Mouse (Mus musculus): ENCODE data around the gene Tyk2. TPM values are rescaled to one million over a fixed set of nuclear protein-coding genes. Genes with fewer than 3 reads are reported as not detected.

Gene Tyk2
- polyA plus RNA-seq, 1 experiment from 2014 or later = 13.9 TPM

DNA sequence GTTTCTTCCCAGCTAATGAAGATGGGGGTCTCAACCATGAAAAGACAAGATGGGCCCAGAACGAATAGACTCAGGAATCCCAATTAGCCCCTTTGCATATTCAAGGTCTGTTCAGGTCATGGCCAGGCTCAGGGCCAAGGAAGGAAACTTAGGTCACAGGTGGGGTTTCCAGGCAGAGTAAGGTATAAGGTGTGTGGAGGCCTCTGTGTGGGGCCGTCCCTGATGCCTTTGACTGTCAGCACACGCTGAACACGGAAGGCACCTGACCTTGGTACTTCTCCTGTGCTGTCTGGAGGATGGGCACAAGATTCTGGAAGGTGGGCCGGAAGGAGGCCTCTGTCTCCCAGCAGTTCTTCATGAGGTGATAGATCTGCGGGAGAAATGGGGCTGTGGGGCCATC is 26.2 kb downstream of the Tyk2 start:
- no peak overlapping the region for H3K27ac ChIP-seq
- WGBS = 85% methylated on average over 6 of the region's 6 CpGs
- H3K9ac ChIP-seq = no peak overlapping the region
- no peak overlapping the region for H3K4me2 ChIP-seq (replicated peaks)
- peaks cover 7% of the 10 kb centered on the region; the same call in 1 of the 2 replicates for H3K4me1 ChIP-seq
- peaks cover 5% of the 10 kb centered on the region; the same call in 1 of the 2 replicates for H3K36me3 ChIP-seq
- H3K27me3 ChIP-seq = no peaks in the 10 kb centered on the region
- no peak for ATAC-seq (ENCODE audit: insufficient number of reproducible peaks, insufficient read depth, low FRiP score, low TSS enrichment)
- H3K4me3 ChIP-seq = no peak overlapping the region
- no peaks in the 10 kb centered on the region for H3K9me3 ChIP-seq

DNA sequence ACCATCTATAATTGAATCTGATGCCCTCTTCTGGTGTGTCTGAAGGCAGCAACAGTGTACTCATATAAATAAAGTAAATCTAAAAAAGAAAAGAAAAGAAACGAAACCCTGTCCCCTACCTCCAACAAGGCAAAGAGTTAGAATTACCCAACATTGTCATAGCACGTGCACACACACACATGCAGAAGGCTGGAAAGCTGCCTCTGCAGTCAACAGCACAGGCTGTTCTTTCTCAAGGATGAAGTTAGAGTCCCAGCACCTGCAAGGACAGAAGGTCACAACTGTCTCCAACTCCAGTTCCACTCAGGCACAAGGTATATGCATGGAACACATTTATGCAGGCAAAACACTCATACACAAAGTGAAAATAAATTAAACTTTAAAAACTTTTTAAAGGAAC is 29.0 kb downstream of the Tyk2 start:
- Histone ChIP-seq H3K4me2 (replicated peaks) (no peak overlapping the region), H3K27me3 (no peaks in the 10 kb centered on the region), H3K27ac (no peak overlapping the region), H3K9ac (no peak overlapping the region), H3K4me3 (no peak overlapping the region), H3K36me3 (no peaks in the 10 kb centered on the region), H3K9me3 (no peaks in the 10 kb centered on the region), H3K4me1 (peaks cover 7% of the 10 kb centered on the region; the same call in 1 of the 2 replicates)
- WGBS = 92% methylated on average over 2 of the region's 2 CpGs
- no peak for ATAC-seq (ENCODE audit: insufficient number of reproducible peaks, insufficient read depth, low FRiP score, low TSS enrichment)

DNA sequence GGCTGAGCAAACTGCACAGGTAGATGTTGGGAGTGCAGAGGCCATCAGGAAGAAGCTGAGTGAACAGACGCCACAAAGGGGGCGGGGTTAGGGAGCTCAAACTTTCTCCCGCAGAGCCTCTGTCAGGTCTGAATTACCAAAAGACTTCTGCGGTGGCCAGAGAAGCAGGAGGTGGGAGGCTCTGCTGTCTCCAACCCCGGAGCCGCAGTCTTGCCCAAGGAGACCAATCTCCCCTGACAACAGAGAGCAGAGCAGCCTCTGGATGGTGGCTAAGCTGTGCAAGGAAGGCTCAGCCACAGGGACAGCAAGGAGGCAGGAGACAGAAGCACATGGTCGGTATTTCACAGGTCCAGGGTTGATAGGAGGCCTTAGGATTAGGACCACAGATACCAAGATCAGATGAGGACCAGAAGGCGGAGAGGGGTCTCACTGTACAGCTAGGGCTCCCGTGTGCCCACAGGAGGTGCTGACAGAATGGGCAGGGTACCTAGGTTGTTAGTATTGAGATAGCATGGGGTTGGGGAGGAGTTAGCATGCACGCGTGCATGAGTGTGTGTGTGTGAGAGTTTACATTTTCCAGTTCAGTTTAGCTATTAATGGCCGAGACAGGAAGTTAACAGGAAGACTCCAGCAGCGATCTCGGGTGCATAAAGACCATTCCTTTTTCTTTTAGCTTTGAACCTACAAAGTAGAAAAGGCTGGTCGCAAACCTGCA is 30.4 kb downstream of the Tyk2 start:
- no peaks in the 10 kb centered on the region for H3K9me3 ChIP-seq
- 45% methylated on average over 15 of the region's 15 CpGs for WGBS
- no peak overlapping the region for H3K4me3 ChIP-seq
- peak overlapping the region; percentile 26 for H3K4me2 ChIP-seq (replicated peaks)
- no peaks in the 10 kb centered on the region for H3K27me3 ChIP-seq
- H3K9ac ChIP-seq = no peak overlapping the region
- no peak overlapping the region for H3K27ac ChIP-seq
- ATAC-seq (ENCODE audit: insufficient number of reproducible peaks, insufficient read depth, low FRiP score, low TSS enrichment) = no peak
- peaks cover 7% of the 10 kb centered on the region; the same call in 1 of the 2 replicates for H3K4me1 ChIP-seq
- no peaks in the 10 kb centered on the region for H3K36me3 ChIP-seq

DNA sequence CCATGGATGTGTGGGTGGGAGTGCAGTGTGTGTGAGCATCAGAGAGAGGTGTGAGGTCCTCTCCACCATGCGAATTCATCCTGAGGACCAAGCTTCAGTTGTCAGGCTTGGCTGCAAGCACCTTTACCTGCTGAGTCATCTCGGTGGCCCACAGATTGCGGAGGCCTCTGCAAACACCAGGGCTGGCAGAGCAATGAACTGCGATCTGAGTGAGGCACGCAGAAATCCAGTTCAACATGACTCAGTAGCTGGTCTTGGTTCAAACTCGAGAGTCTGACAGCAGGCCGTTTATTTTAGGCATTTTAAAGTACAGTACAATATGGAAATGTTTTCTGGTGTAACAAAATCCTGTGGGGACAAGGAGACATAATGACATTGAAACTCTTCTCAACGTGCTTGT is 33.2 kb downstream of the Tyk2 start:
- no peak overlapping the region for H3K4me2 ChIP-seq (replicated peaks)
- 85% methylated on average over 8 of the region's 8 CpGs for WGBS
- ATAC-seq (ENCODE audit: insufficient number of reproducible peaks, insufficient read depth, low FRiP score, low TSS enrichment) = no peak

DNA sequence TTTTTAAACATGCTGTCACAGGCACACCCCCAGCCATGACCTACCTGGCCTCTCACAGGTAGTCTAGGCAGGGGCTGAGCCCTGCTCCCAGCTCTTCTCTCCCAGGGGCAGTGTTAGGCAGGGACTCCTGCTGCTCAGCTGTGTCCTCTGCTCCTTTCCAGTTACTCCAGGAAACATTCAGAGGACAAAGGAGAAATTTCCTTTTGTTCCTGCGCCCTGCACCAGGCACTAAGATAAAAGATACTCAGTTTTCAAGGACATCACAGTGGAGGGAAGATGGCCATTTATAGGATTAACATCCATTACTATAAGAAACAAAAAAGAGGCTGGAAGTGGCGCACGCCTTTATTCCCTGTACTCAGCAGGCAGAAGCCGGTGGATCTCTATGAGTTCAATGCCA is 35.1 kb downstream of the Tyk2 start:
- H3K4me1 ChIP-seq = peaks cover 7% of the 10 kb centered on the region; the same call in 1 of the 2 replicates
- no peaks in the 10 kb centered on the region for H3K36me3 ChIP-seq
- H3K9ac ChIP-seq = no peak overlapping the region
- no peak overlapping the region for H3K27ac ChIP-seq
- ATAC-seq (ENCODE audit: insufficient number of reproducible peaks, insufficient read depth, low FRiP score, low TSS enrichment) = no peak
- H3K9me3 ChIP-seq = no peaks in the 10 kb centered on the region
- H3K27me3 ChIP-seq = no peaks in the 10 kb centered on the region
- no peak overlapping the region for H3K4me3 ChIP-seq
- H3K4me2 ChIP-seq (replicated peaks) = no peak overlapping the region
- WGBS = 88% methylated on average over 4 of the region's 4 CpGs

More for the DNA sequence above, 33.2 kb downstream of the Tyk2 start:
- Histone ChIP-seq H3K27ac (no peak overlapping the region), H3K9ac (no peak overlapping the region), H3K27me3 (no peaks in the 10 kb centered on the region), H3K36me3 (no peaks in the 10 kb centered on the region), H3K4me1 (peaks cover 7% of the 10 kb centered on the region; the same call in 1 of the 2 replicates), H3K9me3 (no peaks in the 10 kb centered on the region), H3K4me3 (no peak overlapping the region)

DNA sequence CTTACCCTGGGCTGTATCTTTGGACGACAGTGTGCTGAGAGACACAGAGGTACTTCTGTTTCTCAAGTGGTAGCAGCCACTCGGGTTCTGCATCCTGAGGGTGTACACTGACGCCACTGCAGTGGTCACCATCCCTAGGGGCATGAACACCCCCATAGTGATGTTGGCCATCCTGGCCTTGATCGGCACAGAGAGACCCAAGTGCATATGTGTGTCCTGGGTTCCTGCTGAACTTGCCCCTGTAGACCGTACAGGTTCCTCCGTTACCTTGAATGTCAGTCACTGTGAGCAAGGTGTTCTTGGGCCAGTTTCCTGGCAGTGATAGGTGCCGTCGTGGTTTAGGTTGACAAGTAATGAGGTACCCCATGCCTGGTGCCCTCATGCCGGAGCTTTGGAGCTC is 37.6 kb downstream of the Tyk2 start:
- Histone ChIP-seq H3K4me3 (no peak overlapping the region), H3K4me2 (replicated peaks) (no peak overlapping the region), H3K27ac (no peak overlapping the region), H3K36me3 (peaks cover 20% of the 10 kb centered on the region), H3K4me1 (peaks cover 11% of the 10 kb centered on the region), H3K9ac (no peak overlapping the region), H3K9me3 (no peaks in the 10 kb centered on the region), H3K27me3 (no peaks in the 10 kb centered on the region)
- 95% methylated on average over 9 of the region's 9 CpGs for WGBS
- ATAC-seq (ENCODE audit: insufficient number of reproducible peaks, insufficient read depth, low FRiP score, low TSS enrichment) = no peak

DNA sequence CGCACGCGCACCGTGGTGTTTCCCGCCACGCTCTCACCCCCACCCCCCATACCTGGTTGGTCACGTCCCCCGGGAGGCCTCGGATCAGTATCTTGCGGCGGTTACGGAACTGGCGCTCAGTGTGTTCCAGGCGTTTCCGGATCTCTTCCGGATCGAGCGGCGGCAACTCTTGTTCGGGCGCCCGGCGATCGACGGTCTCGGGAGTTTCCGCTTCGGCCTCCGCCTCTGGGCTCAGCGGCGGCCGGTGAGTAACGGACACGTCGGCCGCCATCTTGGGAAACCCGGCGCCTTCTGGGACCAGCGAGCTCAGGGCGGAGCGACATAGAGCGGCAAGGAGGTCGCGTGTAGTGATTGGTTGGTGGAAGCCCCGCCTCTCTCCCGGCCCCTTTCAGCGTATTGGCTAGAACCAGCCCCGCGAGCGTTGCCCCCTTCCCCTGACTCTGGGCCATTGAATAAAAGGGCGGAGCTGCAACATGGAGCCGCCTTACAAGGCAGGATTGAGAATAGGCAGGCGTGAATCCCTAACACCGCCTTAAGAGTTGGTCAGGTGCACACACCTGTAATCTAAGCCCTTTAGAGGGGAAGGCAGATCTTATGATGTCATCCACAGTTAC is 39.2 kb downstream of the Tyk2 start, which contains the start of the genes Gm38431 and Raver1:
Gene Gm38431, minus strand, starts transcription at position 291 of the 614 bp plus-strand sequence.
Gene Raver1, minus strand, starts transcription at position 302 of the 614 bp plus-strand sequence.
- peak within 1 kb of the TSS; percentile 67 for H3K4me3 ChIP-seq
- H3K9me3 ChIP-seq = no peaks in the 10 kb centered on the region
- H3K36me3 ChIP-seq = peaks cover 35% of the 10 kb centered on the region
- peak; percentile 98 for ATAC-seq (ENCODE audit: insufficient number of reproducible peaks, insufficient read depth, low FRiP score, low TSS enrichment)
- H3K27me3 ChIP-seq = no peaks in the 10 kb centered on the region
- H3K4me1 ChIP-seq = peaks cover 11% of the 10 kb centered on the region
- H3K9ac ChIP-seq = peak within 1 kb of the TSS; percentile 70
- under 1% methylated on average over 54 of the region's 54 CpGs for WGBS
- peak within 1 kb of the TSS; percentile 89 for H3K27ac ChIP-seq
- peak within 1 kb of the TSS; percentile 91 for H3K4me2 ChIP-seq (replicated peaks)

DNA sequence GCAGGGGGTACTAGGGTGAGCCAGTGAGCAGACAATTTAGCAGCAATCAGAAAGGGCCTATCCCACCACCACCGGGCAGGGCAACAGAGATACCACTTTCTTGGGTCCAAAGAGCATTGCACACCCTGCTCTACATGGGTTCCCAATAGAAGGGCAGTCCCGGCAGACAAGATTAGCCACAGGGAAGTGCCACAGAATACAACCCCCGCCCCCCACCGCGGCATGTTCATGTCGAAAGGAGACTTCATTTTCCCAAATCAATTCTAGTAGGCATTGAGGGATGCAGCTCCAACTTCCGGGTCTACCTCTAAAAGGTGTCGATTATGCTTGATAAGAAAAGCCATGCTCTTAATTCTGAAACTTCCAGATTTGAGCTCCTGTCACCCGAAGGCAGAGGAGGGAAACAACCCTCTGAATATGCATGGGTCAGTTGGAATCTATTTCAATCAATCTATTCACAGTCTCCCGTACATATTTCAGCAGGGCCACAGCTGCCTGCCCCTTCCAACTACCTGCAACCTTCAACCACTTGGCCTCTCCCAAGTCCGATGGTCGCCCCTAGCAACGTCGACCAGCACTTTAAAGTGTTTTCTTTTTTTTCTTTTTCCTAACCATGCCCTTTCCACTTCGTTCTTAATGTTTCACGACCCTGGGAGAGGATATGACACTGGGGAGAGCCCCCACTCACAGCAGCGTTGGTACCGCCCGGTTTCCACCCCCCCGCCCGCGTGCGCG is 39.9 kb downstream of the Tyk2 start:
- Histone ChIP-seq H3K27me3 (no peaks in the 10 kb centered on the region), H3K4me3 (peak overlapping the region; percentile 67), H3K4me1 (peaks cover 11% of the 10 kb centered on the region), H3K27ac (peak overlapping the region; percentile 89), H3K36me3 (peaks cover 41% of the 10 kb centered on the region), H3K4me2 (replicated peaks) (peak overlapping the region; percentile 91), H3K9me3 (no peaks in the 10 kb centered on the region), H3K9ac (peak overlapping the region; percentile 70)
- WGBS = 4% methylated on average over 24 of the region's 24 CpGs
- ATAC-seq (ENCODE audit: insufficient number of reproducible peaks, insufficient read depth, low FRiP score, low TSS enrichment) = no peak

DNA sequence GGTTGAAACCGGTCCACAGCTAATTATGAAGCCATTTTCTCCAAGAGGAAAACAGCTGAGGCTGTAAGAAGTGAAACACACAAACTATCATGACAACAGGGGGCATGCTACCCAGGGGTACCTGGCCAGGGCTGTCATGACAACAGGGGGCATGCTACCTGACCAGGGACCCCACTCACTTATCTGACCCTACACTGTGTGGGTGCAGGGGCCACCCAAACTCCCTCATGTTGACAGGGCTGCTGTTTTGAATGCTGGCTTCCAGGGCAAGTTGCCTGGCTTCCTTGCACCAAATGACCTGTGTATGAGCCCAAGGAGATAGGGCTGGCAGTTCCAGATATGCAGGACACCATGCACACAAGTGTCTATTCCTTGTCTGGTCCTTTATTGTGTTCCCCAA is 40.5 kb downstream of the Tyk2 start:
- H3K9me3 ChIP-seq = no peaks in the 10 kb centered on the region
- peaks cover 11% of the 10 kb centered on the region for H3K4me1 ChIP-seq
- H3K4me2 ChIP-seq (replicated peaks) = peak overlapping the region; percentile 91
- 83% methylated on average over 1 of the region's 1 CpGs for WGBS
- H3K9ac ChIP-seq = peak overlapping the region; percentile 70
- H3K4me3 ChIP-seq = peak overlapping the region; percentile 67
- ATAC-seq (ENCODE audit: insufficient number of reproducible peaks, insufficient read depth, low FRiP score, low TSS enrichment) = no peak
- H3K27ac ChIP-seq = peak overlapping the region; percentile 37; the same call in 1 of the 2 replicates
- H3K36me3 ChIP-seq = peaks cover 47% of the 10 kb centered on the region
- no peaks in the 10 kb centered on the region for H3K27me3 ChIP-seq

DNA sequence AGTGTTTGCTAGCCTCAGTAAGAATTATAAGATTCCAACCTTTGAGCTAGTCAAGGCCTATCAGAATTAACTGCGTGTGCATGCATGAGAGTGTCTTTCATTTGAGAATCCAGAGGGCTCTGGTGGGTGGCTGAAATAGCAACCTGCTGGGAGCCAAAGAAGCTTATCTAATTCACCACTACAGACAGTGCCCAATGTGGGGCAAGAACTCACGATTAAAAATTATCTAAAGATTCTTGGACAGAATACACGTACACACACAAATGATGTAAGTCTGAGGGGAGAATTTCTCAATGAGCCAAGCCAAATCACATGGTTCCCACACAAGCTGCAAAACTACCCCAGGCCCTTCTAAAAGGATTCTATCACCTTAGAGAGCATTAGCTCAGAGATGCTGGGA is 47.7 kb downstream of the Tyk2 start:
- WGBS = 94% methylated on average over 3 of the region's 3 CpGs
- Histone ChIP-seq H3K27me3 (no peaks in the 10 kb centered on the region), H3K9ac (no peak overlapping the region), H3K36me3 (peaks cover 94% of the 10 kb centered on the region), H3K4me3 (no peak overlapping the region), H3K4me2 (replicated peaks) (no peak overlapping the region), H3K27ac (no peak overlapping the region), H3K9me3 (no peaks in the 10 kb centered on the region), H3K4me1 (no peaks in the 10 kb centered on the region)
- no peak for ATAC-seq (ENCODE audit: insufficient number of reproducible peaks, insufficient read depth, low FRiP score, low TSS enrichment)

DNA sequence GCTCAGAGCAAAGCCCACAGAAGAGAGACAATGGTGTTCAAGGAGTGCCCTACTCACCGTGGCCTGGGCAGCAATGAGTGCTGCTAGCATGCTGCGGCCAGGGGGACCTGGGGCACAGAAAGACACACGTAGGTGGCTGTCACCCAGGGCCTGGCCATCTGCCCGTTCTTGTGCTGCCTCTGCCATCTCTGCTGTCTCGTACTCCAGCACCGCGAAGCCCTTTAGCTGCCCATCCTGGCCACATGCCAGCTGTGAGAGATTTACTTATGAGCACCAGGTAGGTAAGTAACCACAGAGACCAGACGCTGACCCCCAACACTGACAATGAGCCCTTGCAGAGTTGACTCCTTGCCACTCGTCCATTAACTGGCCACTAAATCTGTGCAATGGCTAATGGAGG is 49.9 kb downstream of the Tyk2 start:
- no peak for ATAC-seq (ENCODE audit: insufficient number of reproducible peaks, insufficient read depth, low FRiP score, low TSS enrichment)
- Histone ChIP-seq H3K27me3 (no peaks in the 10 kb centered on the region), H3K4me2 (replicated peaks) (no peak overlapping the region), H3K4me3 (no peak overlapping the region), H3K9me3 (no peaks in the 10 kb centered on the region), H3K27ac (no peak overlapping the region), H3K36me3 (peaks cover 93% of the 10 kb centered on the region), H3K9ac (no peak overlapping the region), H3K4me1 (no peaks in the 10 kb centered on the region)
- 89% methylated on average over 9 of the region's 9 CpGs for WGBS

All from embryonic facial prominence, embryonic 12.5 days (tissue).